Mouse (Mus musculus): Measurements from ENCODE around the gene Fbxo10. TPM values are rescaled to one million over a fixed set of nuclear protein-coding genes. Genes with fewer than 3 reads are reported as not detected.
"Not testable (repeated sequence)": the region's sequence is repeated elsewhere in the genome, so short reads cannot be mapped to it uniquely, and the experiment has no call there.

The Fbxo10 gene
- total and polyA plus RNA-seq, 2 experiments = 0.65 to 1.2 TPM

- H3K79me2 ChIP-seq (ENCODE audit: control insufficient read depth, insufficient read depth, low read length); H3K4me1 ChIP-seq (ENCODE audit: control insufficient read depth, insufficient read depth, low read length); H3K27me3 ChIP-seq (ENCODE audit: control insufficient read depth, insufficient read depth, low read length); H3K4me3 ChIP-seq (ENCODE audit: insufficient read depth, low read depth, low read length); H3K9ac ChIP-seq (ENCODE audit: low read depth, low read length); H3K27ac ChIP-seq (replicated peaks; ENCODE audit: insufficient read depth, low read depth, low read length); H3K36me3 ChIP-seq (ENCODE audit: control insufficient read depth, insufficient read depth, low read length): not testable (repeated sequence)
- peak; percentile 26 for DNase-seq (ENCODE audit: extremely low read depth, low read depth, low spot score)
- peak; percentile 11; the same call in 1 of the 2 replicates for TF ChIP-seq CTCF (IDR thresholded peaks at IDR 0.05; ENCODE audit: low read depth, low read length)
- 56% methylated on average over 8 of the region's 8 CpGs for WGBS
These were observed 45.5 kb downstream of the Fbxo10 start for GRCm38 (mm10) chr4:45038879-45039278.

GRCm38 (mm10) chr4:45037455-45038410 is 46.7 kb downstream of the Fbxo10 start:
- DNase-seq (ENCODE audit: extremely low read depth, low read depth, low spot score) = no peak
- no peaks in the 10 kb centered on the region for H3K4me1 ChIP-seq (ENCODE audit: control insufficient read depth, insufficient read depth, low read length)
- H3K79me2 ChIP-seq (ENCODE audit: control insufficient read depth, insufficient read depth, low read length) = no peaks in the 10 kb centered on the region
- H3K27ac ChIP-seq (replicated peaks; ENCODE audit: insufficient read depth, low read depth, low read length) = no peak overlapping the region
- no peak for TF ChIP-seq POLR2A (IDR thresholded peaks at IDR 0.05; ENCODE audit: extremely low read depth, insufficient read depth, low read length)
- TF ChIP-seq CTCF (IDR thresholded peaks at IDR 0.05; ENCODE audit: low read depth, low read length) = no peak
- no peaks in the 10 kb centered on the region for H3K27me3 ChIP-seq (ENCODE audit: control insufficient read depth, insufficient read depth, low read length)
- no peaks in the 10 kb centered on the region for H3K36me3 ChIP-seq (ENCODE audit: control insufficient read depth, insufficient read depth, low read length)
- H3K9ac ChIP-seq (ENCODE audit: low read depth, low read length) = no peak overlapping the region
- 90% methylated on average over 13 of the region's 13 CpGs for WGBS
- no peak overlapping the region for H3K4me3 ChIP-seq (ENCODE audit: insufficient read depth, low read depth, low read length)

GRCm38 (mm10) chr4:45036571-45036970 is 47.8 kb downstream of the Fbxo10 start:
- 86% methylated on average over 5 of the region's 5 CpGs for WGBS
- Histone ChIP-seq H3K4me3 (ENCODE audit: insufficient read depth, low read depth, low read length) (no peak overlapping the region), H3K27me3 (ENCODE audit: control insufficient read depth, insufficient read depth, low read length) (no peaks in the 10 kb centered on the region), H3K79me2 (ENCODE audit: control insufficient read depth, insufficient read depth, low read length) (no peaks in the 10 kb centered on the region), H3K9ac (ENCODE audit: low read depth, low read length) (no peak overlapping the region), H3K4me1 (ENCODE audit: control insufficient read depth, insufficient read depth, low read length) (no peaks in the 10 kb centered on the region), H3K36me3 (ENCODE audit: control insufficient read depth, insufficient read depth, low read length) (no peaks in the 10 kb centered on the region), H3K27ac (replicated peaks; ENCODE audit: insufficient read depth, low read depth, low read length) (no peak overlapping the region)
- no peak for TF ChIP-seq POLR2A (IDR thresholded peaks at IDR 0.05; ENCODE audit: extremely low read depth, insufficient read depth, low read length)
- TF ChIP-seq CTCF (IDR thresholded peaks at IDR 0.05; ENCODE audit: low read depth, low read length) = no peak
- no peak for DNase-seq (ENCODE audit: extremely low read depth, low read depth, low spot score)

GRCm38 (mm10) chr4:45036048-45036447 is 48.4 kb downstream of the Fbxo10 start:
- 82% methylated on average over 10 of the region's 10 CpGs for whole genome bisulfite sequencing
- Histone ChIP-seq H3K36me3 (ENCODE audit: control insufficient read depth, insufficient read depth, low read length) (no peaks in the 10 kb centered on the region), H3K4me1 (ENCODE audit: control insufficient read depth, insufficient read depth, low read length) (no peaks in the 10 kb centered on the region), H3K27ac (replicated peaks; ENCODE audit: insufficient read depth, low read depth, low read length) (no peak overlapping the region), H3K27me3 (ENCODE audit: control insufficient read depth, insufficient read depth, low read length) (no peaks in the 10 kb centered on the region), H3K9ac (ENCODE audit: low read depth, low read length) (no peak overlapping the region), H3K4me3 (ENCODE audit: insufficient read depth, low read depth, low read length) (no peak overlapping the region), H3K79me2 (ENCODE audit: control insufficient read depth, insufficient read depth, low read length) (no peaks in the 10 kb centered on the region)
- no peak for DNase-seq (ENCODE audit: extremely low read depth, low read depth, low spot score)
- TF ChIP-seq CTCF (IDR thresholded peaks at IDR 0.05; ENCODE audit: low read depth, low read length) = no peak
- TF ChIP-seq POLR2A (IDR thresholded peaks at IDR 0.05; ENCODE audit: extremely low read depth, insufficient read depth, low read length) = no peak

- Histone ChIP-seq H3K4me1 (ENCODE audit: control insufficient read depth, insufficient read depth, low read length) (no peaks in the 10 kb centered on the region), H3K4me3 (ENCODE audit: insufficient read depth, low read depth, low read length) (no peak overlapping the region), H3K79me2 (ENCODE audit: control insufficient read depth, insufficient read depth, low read length) (no peaks in the 10 kb centered on the region), H3K36me3 (ENCODE audit: control insufficient read depth, insufficient read depth, low read length) (no peaks in the 10 kb centered on the region), H3K27me3 (ENCODE audit: control insufficient read depth, insufficient read depth, low read length) (no peaks in the 10 kb centered on the region), H3K9ac (ENCODE audit: low read depth, low read length) (no peak overlapping the region), H3K27ac (replicated peaks; ENCODE audit: insufficient read depth, low read depth, low read length) (no peak overlapping the region)
- DNase-seq (ENCODE audit: extremely low read depth, low read depth, low spot score) = no peak
- WGBS = 77% methylated on average over 16 of the region's 16 CpGs
- TF ChIP-seq CTCF (IDR thresholded peaks at IDR 0.05; ENCODE audit: low read depth, low read length) (no peak), POLR2A (IDR thresholded peaks at IDR 0.05; ENCODE audit: extremely low read depth, insufficient read depth, low read length) (no peak)
These were observed 49.4 kb downstream of the Fbxo10 start for GRCm38 (mm10) chr4:45034693-45035628.

Data from liver, adult 2 months (tissue).